Mouse (Mus musculus) thymus, adult 18-20 months (tissue): ENCODE data around the gene Tubgcp2.

Experiments
- DNase-seq, 2 experiments: peaks; one replicate each; pipeline ENCODE4 v3.0.0; 2022; ENCODE audit warnings: mixed read lengths in 2 of 2

Gene Tubgcp2

DNA sequence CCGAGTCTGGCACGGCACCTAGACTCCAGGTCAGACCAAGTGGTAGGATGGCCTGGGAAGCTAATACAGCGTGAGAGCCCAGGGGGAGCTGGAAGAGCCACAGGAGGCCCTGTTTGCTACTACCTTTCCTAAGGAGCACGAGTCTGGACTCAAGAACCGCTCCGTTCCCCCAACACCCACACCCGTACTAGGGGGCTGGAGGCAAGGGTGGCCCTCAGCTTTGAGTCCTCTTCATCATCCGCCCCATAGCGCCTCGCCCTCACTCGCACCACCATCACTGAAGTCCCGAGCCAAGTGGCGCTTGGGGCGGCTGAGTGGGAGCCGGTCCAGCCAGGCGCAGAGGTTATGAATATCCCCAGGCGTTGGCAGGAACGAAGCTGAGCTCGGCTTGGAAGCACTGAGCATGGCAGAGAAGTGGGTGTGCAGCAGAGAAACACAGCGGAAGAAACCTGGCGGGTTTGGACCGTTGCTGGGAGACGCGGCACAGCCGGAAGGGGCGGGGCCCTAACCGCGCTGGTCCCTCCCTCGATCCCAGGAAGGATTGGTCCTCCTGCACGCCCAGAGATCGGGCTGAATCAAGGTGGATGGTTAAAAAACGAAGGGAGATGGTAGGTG is 58.1 kb downstream of the Tubgcp2 start, which contains the start of gene 6430531B16Rik:
Gene 6430531B16Rik, minus strand, starts transcription at position 478 of the 615 bp plus-strand sequence.
- peak; percentile 61 for DNase-seq

DNA sequence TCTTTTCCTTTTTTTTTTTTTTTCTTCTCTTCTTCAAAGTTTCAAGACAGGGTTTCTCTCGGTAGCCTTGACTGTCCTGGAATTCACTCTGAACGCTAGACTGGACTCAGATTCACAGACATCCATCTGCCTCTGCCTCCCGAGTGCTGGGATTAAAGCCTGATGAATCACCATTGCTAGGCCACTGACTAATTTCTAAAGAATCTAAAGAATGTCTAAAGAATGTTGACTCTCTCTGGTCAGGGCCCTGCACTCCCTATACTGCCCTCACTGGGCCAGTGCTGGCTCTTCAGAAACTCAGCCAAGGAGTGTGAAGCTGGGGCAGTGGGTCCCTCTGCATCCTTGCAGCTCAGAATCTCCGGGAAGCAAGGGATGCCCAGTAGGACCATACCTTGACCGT is 61.0 kb downstream of the Tubgcp2 start:
- no peak for DNase-seq

DNA sequence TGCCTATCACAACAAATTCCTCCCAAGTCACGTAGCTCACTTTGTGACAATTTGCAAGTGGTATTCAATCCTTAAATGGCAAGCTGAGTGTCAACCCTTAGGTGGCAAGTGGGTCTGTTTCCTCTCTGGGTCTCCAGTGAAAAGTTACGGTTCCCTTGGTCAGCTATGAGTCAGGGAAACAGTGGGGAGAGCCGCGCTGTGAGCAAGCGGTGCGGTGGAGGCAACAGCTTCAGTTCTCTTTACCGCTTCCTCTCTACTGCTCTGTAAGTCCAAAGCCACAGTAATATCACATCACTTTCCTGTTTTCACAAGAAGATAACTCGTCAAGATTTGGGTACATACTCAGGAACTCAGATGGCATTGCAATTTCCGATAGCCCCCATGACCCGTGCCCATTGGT is 62.2 kb downstream of the Tubgcp2 start:
- no peak for DNase-seq

DNA sequence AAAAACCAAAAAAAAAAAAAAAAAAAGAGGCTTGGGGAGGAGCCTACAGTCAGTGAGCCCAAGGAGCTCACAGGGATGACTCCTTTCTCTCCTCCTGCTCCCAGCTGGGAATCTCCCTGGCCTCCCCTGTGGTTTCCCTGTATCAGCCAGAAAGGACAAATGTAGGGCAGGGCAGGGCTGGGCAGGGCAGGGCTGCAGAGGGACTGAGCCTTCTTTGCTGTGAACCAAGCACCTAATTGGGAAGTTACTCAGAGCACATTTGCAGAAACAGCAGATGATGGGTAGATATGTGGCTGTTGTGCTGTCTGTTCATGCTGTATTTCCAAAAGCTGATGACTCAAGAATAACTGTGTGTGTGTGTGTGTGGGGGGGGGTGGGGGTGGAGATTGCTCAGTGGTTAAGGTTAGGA is 63.5 kb downstream of the Tubgcp2 start:
- DNase-seq: no peak

DNA sequence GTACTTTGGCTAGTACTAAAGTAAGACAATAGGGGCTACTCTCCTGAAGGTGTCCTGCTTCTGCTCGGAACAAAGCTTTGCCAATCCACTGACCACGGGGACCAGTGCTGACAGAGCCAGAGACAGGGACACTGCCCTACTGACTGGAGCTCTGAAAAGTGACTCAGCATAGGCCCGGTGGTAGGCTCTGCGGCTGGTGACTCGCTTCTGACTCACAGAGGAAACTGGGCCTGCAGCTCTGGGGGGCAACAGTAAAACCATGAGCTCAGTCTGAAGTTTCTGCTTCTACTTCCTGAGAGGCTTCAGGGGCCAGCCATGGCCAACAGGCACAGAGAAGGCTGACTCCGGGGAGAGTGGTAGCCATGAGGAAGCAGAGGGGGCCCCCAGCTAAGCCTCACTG is 65.0 kb downstream of the Tubgcp2 start:
- DNase-seq: no peak

DNA sequence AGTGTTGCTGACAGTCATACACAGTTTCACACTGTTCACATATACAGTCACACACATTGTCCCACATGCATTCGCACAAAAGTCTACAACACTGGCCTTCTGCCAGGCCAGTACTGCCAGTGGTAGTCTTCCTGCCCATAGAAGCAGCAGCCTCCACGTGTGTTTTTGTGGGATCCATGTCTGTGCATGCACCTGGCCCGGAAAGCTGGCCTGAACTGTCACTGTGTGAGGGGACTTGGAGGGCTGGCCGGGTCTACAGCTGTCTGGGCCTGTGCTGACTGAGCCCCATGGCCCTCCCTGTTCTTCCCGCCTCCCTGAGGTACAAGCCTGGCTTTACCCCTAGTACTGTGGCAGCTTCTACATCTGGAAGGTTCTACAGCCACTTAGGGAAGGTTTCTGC is 65.5 kb downstream of the Tubgcp2 start:
- no peak for DNase-seq

DNA sequence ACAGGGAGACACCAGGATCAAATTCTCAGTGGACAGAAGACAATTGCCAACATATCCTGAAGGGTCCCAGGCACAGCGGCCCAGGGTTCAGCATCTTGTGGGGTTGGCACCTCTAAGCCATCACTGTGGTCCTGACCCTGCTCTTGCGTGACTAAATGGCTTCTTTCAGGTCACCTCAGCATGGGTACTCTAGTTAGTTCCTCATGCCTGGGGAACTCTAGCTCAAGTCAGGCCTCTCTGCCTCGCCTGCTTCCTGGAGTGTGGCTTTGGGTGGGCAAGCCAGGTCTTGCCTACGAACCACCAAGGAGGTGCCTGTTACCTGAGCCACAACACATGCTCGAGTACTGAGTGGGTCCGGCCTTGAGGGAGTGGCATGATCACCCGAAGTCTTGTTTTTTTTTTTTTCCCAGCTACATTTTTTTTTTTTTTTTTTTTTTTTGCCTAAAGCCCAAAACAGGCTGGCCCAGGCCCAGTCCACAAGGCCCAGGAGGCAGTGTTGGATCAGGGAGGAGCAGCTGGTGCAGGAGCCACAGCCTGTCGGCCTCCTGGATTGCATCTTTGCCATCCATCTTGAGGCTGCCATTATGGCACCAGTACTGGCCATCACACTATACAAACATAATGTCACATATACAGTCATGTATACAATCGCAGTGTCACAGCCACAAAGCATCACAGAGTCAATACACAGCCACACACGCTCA is 66.1 kb downstream of the Tubgcp2 start:
- DNase-seq: no peak

DNA sequence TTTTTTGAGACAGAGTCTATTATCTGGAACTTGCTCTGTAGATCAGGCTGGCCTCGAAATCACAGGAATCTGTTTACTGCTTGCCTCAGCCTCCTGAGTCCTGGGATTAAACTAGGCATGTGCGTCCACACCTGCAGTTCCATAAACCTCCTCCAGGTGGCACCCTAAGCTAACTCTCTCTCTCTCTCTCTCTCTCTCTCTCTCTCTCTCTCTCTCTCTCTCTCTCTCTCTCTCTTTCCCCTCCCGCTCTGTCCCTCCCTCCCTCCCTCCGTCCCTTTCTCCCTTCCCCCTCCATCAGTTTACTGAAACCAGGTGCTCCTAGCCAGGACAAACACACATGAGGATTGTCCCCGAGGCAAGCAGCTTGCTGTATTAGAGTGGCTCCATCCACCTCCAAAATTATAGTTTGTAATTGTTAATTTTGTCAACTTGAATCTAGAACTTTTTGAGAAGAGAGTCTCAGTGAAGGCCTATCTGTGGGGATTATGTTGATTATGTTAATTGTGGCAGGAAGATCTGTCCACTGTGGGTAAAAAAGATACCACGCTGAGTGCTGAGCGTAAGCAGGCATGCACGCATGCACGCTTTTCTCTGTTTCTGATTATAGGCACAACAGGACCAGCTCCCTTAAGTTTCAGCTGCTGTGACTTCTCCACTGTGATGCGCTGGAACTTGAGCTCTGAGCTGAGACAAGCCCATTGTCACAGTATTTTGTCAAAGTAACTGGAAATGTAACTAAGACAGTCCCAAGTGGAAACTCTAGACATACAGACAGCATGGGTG is 66.9 kb downstream of the Tubgcp2 start:
- DNase-seq: peak in 1 of 2 experiments; percentile 60

DNA sequence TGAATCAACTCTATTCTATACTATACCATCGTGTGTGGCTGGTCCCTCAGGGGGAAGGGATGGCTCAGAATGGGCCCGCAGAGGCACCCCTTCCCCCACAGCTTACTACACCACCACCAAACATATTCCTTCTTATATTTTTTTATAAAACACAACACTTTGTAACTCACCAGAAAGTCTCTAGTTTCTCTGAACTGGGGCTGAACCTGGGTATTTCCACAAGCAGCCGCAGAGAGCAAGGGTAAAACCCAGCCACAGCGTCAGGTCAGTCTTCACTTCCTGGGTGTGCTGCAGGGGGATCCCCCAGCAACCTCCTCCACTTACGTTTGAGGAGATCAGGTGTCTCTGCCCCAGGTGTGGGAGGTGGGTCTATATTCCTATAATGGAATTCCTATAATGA is 68.0 kb downstream of the Tubgcp2 start:
- peak in 1 of 2 experiments; percentile 27 for DNase-seq

DNA sequence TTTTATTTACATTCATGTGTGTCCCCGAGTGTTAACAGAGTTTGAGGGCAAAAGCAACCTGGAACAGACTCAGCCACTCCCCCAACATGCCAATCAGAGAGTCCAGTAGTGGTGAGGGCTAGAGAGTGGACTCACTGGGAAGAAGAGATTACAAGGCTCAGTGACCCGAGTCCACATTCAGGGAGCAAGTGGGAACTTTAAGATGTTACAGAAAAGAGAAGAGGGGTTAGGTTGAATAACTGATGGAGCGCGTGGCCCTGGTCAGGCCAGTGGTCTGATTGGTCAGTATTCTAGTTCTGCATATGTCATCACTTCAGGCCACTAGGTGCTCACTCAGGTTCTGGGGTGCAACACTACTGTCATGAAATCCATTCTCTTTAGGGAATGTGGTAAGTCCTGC is 69.3 kb downstream of the Tubgcp2 start:
- DNase-seq: no peak

DNA sequence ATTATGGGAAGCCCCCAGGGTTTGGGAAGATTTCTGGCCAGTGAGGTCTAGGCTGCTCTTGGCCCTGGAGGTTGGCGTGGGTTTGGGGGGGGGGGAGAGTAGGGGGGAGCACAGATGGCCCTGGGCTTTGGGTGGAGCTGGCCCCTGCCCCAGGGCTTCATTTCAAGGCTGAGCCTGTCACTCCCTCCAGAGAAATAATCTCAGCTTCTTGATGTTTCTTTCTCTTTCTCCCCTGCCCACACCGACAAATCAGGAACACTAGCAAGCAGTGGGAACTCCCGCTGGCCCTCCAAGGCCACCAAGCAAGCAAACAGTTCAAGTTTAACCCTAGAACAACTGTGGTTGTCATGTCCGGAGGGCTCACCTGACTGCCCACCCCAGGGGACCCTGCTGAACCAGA is 72.7 kb downstream of the Tubgcp2 start:
- no peak for DNase-seq

DNA sequence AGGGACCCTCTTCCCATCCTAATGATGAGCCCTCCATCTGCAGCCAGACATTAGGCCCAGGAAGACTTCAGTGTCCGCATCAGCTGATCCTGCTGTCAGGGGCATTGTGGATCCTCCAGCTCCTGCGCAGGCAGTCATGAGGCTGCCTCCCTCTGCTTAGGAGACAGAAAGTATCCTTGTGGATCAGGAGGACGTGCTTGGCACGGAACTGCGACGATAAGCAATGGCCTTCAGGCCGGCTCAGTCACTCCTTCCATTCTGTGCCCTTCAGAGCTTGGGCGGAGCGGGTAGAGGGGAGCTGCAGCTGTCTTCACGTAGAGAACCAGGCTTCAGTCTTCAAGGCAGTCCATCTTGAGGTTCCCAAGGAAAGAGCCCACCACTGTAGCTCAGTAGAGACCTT is 75.3 kb downstream of the Tubgcp2 start:
- no peak for DNase-seq

DNA sequence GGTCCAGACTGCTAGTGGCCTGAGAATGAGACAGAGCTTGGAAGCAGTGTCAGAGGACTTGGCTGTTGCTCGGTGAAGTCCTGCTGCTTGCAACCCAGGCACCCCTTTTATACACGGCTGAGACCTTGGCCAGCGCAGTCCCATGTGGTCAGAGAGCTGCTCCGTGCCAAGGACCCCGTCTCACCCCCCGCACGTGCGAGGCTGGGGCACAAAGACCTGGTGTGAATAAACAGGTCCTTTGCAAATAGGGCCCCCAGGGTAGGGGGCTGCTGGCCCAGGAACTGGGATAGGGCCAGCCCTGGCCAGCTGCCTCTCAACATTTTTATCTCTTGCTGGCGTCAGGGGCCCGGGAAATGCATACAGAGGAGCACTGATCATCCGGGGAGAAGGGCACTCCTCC is 78.5 kb downstream of the Tubgcp2 start:
- no peak for DNase-seq

DNA sequence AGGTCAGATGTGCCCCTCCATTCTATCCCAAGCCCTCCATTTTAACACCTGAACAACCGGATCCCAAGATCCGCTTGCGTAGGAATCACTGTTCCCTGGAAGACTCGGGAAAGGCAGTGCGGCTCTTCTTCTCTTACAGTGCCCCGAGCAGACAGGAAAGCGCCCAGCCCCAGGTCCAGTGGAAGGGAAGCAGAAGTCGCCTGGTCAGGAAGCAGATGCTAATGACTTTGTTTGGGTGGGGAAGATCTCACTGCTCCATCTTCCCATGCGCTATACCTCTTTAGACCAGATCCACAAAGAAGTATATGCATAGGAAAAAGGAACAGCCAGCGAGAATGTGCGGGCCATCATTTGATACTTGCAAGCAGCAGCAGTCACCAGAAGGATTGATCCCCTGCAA is 79.0 kb downstream of the Tubgcp2 start:
- no peak for DNase-seq

DNA sequence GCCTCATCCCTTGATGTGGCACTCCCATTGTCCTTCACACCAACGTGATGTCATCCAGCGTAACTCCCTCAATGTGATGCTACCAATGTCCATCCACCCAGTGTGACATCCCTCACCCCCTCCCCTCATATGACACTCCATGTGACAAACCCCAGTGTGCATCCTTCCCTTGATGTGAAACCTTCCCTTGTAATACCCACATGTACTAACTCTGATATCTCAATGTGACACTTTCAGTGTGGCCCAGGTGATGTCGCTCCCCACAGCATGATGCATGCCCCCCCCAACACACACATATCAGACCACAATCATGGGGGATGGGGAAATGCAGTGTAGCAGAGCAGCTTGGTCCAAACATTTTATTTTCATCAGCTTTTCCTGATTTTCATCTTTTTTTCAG is 79.8 kb downstream of the Tubgcp2 start:
- no peak for DNase-seq

DNA sequence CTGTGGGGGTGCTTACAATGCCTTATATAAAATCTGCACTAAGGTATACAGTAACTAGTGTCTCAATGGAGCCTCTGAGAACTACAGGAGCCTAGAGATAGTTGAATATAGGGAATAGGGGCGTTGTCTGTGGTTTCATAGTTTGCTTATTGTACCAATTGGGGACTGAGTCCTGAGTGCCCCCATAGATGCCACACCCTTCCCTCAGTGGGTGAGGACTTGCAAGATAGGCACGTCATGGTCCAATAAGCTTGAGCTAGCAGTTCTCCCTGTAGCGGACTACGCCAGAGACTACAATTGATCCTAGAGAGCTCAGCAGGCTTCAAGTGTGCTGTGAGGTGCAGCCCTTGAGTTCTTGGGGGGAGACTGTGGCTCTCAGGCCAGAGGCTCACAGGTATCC is 81.0 kb downstream of the Tubgcp2 start:
- no peak for DNase-seq

DNA sequence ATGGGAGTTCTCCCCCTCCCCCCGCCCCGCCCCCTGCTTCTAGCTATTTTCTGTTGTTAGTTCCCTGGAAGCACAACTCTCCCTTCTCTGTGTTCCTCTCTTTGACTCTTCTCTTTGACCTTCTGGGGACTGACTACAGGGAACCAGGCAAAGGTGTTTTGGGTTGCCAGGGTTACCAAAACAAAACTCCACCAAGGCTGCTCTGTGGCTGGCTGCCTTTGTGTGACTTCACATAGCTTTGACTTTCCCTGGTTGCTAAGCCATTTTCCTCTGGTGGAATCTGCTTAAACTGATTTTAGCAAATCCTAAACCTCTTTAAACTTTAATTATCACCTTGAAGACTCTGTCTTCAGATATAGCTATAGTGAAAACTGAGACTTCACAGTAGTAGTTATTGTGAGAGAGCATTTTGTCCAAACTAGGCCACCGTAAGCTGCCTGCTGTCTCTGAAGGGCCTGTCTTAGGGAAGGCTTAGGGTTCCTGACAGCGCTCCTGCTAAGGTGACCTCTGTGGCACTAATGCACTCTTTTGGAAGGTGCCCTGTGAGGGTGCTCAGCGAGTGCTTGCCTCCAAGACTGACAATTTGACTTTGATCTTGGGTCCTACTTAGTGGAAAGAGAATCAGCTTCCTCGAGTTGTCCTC is 84.4 kb downstream of the Tubgcp2 start:
- no peak for DNase-seq

DNA sequence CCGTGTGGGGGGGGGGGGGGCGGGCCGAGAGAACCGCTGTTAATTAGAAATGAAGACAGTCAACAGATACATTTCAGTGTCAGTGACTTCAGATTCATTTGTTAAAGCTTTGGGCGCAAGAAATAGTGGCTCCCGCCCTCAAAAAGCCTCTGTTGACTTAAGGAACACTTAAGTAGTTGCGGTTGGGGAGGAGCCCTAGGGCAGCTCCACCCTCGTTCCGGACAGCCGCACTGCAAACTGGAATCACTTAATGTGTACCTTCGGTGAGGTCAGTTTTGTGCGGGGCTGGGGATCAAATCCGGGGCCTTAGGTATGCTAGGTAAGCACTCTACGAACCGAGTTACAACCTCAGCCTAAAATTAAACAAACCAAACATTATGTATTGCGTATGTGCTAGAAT is 85.4 kb downstream of the Tubgcp2 start:
- no peak for DNase-seq

DNA sequence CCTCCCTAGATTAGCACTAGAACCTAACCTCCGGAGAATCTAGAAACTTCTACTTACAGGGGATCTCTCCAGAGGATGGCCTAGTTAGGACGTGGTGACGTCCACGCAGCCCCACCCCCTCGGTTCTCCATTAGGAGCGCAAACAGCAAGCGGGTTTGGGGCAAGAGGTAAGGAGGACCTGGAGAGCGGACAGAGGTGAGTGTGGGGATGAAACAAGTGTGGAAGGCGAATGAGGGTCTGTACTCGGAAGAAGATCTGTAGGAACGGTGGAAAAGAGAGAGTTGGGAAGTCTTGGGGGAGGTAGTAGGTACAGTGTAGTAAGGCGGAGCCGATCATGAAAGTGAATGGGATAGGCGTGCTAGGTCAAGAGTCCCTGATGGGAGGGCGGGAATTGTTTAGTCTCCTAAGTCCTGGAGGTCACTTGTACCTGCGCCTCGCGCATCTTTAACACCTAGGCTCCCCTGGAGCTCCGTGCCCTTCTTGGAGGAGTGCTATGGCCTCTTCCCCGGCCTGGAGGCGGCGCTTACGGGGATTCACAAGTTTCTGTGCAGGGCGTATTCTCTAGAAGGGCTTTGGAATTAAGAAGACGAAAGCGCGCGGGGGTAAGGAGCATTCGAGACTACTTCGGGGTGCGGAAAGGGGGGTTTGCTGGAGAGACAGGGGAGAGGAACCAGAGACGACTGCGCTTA is 86.0 kb downstream of the Tubgcp2 start:
- DNase-seq: peak in 1 of 2 experiments; percentile 31

DNA sequence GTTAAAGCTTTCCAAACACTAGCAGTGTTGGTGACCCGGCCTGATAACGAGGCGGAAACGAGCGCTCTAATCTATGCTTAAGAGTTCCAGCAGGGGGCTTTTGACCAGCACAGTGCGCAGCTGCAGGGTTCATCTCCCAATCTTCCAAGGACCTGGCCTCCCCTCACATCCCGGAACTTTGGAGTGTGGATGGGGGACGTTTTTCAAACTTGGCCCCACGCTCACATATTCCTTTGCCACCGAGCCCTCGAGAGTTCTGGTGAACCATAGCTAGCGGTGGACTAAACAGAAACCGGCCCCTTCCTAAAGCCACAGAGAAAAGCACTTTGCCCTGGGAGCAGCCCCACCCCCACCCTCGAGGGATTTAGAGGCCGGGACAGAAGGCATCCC is 86.6 kb downstream of the Tubgcp2 start:
- no peak for DNase-seq

DNA sequence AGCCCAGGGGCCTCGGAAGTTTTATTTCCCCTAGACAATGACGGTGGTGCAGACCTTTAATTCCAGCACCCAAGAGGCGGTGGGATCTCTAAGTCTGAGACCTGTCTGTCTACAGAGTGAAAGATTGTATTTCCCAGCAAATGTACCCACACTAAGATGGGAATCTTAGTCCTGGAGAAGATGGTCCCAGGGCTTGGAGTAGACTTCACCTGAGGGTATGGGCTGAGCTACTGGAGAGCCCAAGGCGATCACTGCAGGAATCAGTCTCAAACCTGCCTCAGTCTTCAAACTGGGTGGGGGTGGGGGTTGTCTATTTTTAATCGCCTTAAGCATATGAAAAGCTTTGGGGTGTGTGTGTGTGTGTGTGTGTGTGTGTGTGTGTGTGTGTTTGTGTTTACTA is 90.4 kb downstream of the Tubgcp2 start:
- DNase-seq: no peak
